Mouse (Mus musculus) retina, embryonic 14.5 days (tissue): ENCODE measurements around the gene Gm11096.

Experiments
- DNase-seq: peaks from one replicate; pipeline ENCODE4 v3.0.0-alpha.2; 2015; ENCODE audit warnings: low spot score

Gene Gm11096

GRCm38 (mm10) chr17:81480351-81481161 lies 39.0 kb downstream of the Gm11096 start:
- no peak for DNase-seq

DNA sequence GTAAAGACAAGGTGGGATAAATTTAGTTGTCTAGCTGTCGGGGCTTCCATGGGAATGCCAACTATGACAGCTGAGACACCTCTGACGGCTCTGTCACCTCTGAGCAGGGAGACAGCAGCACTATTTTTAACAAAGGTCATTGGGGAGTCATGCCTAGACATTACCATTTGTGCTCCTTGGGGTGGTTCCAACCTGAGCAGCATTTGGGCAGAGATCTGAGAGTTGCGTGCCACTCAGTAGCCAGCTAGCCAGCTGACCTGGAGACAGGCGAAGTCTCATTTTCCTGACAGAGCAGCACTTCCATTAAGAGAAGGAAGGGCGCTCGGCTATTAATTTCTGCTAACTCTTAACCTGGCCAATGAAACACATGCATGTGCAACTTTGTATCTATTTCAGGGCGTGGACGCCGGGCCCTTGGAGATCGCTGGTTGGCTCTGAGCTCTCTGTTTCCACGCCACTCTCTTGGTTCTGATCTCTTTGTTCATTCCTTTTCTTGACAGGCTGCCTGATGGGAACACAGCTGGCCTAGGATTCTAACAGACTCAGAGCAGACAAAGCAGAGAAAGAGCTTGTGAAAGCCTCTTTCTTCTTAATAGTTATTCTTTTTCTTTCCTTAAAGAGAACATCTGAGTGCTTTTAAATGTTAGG lies 40.4 kb downstream of the Gm11096 start:
- DNase-seq, result no peak

DNA sequence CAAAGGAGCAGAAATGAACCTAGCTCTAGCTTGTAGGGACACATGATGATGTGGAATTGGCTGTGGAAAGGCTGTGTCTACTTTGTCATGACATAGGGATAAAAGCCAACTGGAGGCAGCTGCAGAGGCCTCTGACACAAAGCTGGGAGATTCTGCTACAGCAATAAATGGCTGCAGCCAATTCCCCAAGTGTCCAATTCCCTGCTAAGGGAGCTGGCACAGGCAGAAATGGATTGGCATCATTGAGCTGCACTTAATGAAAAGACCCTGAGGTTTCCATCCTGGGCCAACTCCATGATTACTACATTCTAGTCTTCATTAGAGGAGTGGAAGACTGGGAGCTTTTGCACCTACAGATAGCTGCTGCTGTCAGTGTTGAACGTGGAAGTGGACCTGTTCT lies 44.8 kb downstream of the Gm11096 start:
- no peak for DNase-seq
